Mouse (Mus musculus) Muller cell, postnatal 12 days (primary cell): ENCODE data around the gene Ehmt1.
A peak's percentile ranks its signal among the peaks of the same experiment; 100 is the strongest.
"Not testable (repeated sequence)": the region's sequence is repeated elsewhere in the genome, so short reads cannot be mapped to it uniquely, and the experiment has no call there.

Source experiments
- DNase-seq: peaks from one replicate; pipeline ENCODE4 v3.0.0-alpha.2; 2015; ENCODE audit errors: inconsistent ontology term

The Ehmt1 gene

GRCm38 (mm10) chr2:24918930-24919838, at the start of gene Ehmt1:
TSS of gene Ehmt1 (minus strand) at chr2:24919614.
- DNase-seq: peak; percentile 95

GRCm38 (mm10) chr2:24962304-24963000, 43.0 kb upstream of the Ehmt1 start, which contains the start of gene Dph7:
TSS of gene Dph7 (plus strand) at chr2:24962400.
- DNase-seq: peak; percentile 76

- no peak for DNase-seq
Observed at GRCm38 (mm10) chr2:24960910-24961309, 41.5 kb upstream of the Ehmt1 start.

GRCm38 (mm10) chr2:24952537-24953055, 33.2 kb upstream of the Ehmt1 start:
- no peak for DNase-seq

- no peak for DNase-seq
Observed at GRCm38 (mm10) chr2:24950189-24950535, 30.7 kb upstream of the Ehmt1 start.

- peak; percentile 98 for DNase-seq
Observed at GRCm38 (mm10) chr2:24949421-24950188, 30.2 kb upstream of the Ehmt1 start, which contains the start of gene Zmynd19. TSS of gene Zmynd19 (plus strand) at chr2:24949792.

- DNase-seq: not testable (repeated sequence)
Observed at GRCm38 (mm10) chr2:24944304-24944703, 24.9 kb upstream of the Ehmt1 start.

GRCm38 (mm10) chr2:24942092-24942491, 22.7 kb upstream of the Ehmt1 start:
- DNase-seq: no peak

GRCm38 (mm10) chr2:24935057-24935796, 15.8 kb upstream of the Ehmt1 start, which contains the start of gene Arrdc1:
TSS of gene Arrdc1 (minus strand) at chr2:24935252.
- DNase-seq: peak; percentile 99

GRCm38 (mm10) chr2:24934441-24934963, 15.1 kb upstream of the Ehmt1 start:
- DNase-seq: no peak

- DNase-seq: no peak
Observed at GRCm38 (mm10) chr2:24929593-24929992, 10.2 kb upstream of the Ehmt1 start.

- DNase-seq: no peak
Observed at GRCm38 (mm10) chr2:24929119-24929518, 9.7 kb upstream of the Ehmt1 start.

GRCm38 (mm10) chr2:24927810-24928479, 8.5 kb upstream of the Ehmt1 start:
- DNase-seq: no peak

- DNase-seq: no peak
Observed at GRCm38 (mm10) chr2:24926965-24927358, 7.5 kb upstream of the Ehmt1 start.

- DNase-seq: no peak
Observed at GRCm38 (mm10) chr2:24926345-24926964, 7.0 kb upstream of the Ehmt1 start.

GRCm38 (mm10) chr2:24925284-24925683, 5.9 kb upstream of the Ehmt1 start:
- no peak for DNase-seq

GRCm38 (mm10) chr2:24923561-24923960, 4.1 kb upstream of the Ehmt1 start:
- DNase-seq: no peak

GRCm38 (mm10) chr2:24919839-24920175, 393 bp upstream of the Ehmt1 start:
- DNase-seq: no peak

GRCm38 (mm10) chr2:24914762-24915161, 4.7 kb downstream of the Ehmt1 start:
- DNase-seq: peak; percentile 70

GRCm38 (mm10) chr2:24912589-24912988, 6.8 kb downstream of the Ehmt1 start:
- no peak for DNase-seq
